Mouse (Mus musculus): Measurements from ENCODE around the gene Cfap97d1.

Cfap97d1 gene

DNA sequence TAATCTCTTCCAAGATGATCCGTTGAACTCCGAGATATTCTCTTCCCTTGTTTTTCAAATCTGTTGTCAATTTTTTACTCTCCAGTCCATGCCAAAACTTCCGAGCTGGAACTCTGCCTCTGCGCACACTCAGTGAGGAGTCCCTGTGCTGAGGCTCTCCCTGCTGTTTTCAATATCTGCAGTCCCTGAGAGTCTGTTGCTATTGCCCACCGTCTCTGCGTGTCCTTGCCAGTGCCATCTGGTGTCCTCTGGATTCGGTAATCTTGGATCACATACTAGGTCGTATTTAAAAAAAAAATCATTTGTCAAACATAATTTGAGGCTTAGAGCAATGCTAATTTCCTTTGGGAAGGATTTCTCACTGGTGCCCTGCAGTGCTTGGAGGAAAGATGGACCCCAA is 50.8 kb downstream of the Cfap97d1 start:
- TF ChIP-seq GATA4 (IDR thresholded peaks at IDR 0.05; ENCODE audit: insufficient replicate concordance, low read length): no peak

DNA sequence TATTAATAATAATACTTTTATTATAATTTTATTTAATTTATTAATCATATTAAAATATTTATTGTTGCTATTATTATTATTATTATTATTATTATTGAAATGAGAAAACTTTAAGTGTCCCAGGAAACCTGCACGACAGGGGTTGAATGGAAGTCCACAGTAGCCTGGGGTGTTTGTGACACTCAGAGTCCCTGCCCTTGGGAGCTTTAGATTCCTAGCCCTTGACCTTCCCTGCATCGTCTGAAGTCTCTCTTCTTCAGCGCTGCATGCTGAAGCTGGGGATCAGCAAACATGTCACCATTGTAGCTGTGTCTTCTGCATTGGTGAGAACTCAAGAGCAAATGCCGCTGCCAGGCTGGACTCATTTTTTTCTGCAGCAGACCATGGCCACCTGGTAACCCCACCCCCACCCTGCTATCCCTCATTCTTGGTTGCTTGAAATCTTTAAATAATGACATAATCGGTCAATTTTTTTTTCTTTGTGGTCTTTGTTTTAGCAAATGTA is 51.4 kb downstream of the Cfap97d1 start:
- TF ChIP-seq GATA4 (IDR thresholded peaks at IDR 0.05; ENCODE audit: insufficient replicate concordance, low read length): no peak

DNA sequence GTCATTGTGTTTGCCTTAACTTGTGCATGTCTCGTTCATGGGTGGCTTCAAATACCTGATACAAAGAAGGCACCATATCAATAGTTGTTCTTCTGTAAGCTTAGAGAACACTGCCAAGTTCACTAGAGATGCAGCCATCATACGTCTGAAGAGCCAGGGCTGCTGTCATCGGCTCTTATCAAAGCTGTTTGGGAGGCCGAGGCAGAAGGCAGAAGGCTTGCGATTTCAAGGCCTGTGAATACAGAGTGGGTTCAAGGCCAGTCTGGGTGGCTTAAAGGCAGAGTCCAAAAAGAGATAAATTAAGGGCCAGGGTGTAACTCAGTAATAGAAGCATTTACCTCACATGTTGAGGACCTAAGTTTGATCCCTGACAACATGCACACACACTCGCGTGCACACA is 52.3 kb downstream of the Cfap97d1 start:
- TF ChIP-seq GATA4 (IDR thresholded peaks at IDR 0.05; ENCODE audit: insufficient replicate concordance, low read length): no peak

DNA sequence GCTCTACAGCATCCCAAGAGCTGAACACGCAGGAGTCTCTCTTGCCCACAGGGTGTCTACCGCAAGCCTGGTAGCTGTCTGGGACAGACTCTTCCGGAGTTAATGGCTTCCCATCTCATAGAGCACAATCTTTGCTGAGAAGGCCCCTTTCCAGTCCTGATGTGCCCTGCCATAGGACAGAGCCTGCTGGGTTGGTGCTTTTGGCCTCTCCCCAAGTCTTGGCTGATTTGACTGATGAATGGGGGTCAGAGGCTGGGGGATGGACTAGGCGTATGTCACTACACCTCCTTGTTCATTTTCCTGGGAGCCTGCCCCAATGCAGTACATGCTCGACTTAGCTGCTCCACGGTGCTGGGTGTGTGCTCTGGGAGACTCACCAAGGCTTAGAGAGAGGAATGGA is 53.7 kb downstream of the Cfap97d1 start:
- TF ChIP-seq GATA4 (IDR thresholded peaks at IDR 0.05; ENCODE audit: insufficient replicate concordance, low read length): no peak

DNA sequence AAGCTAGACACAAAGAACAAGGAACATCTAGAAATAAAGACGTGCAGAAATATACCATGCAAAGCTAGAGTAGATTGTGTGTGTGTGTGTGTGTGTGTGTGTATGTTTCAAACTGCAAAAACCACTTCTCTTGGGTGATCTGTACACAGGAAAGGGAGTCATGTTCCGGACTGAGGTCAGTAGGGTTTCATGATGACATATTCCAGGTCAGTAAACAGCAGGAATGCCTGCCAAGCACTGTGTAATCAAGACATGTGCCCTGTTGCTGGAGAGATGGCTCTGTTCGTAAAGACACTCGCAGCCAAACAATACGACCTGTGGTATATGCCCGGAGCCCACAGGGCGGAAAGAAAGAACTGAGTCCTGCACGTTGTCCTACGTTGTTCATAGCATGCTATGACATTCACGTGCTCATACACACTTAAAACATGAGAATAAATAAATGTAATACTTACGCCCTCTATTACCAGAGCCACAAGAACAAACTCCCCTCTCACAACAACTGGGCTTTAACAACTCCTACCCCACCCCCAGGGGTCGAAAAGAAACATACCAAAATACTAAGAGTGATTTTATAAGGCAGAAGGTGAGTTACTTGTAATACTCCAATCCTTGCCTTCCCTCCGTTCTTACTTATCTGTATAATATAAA is 55.5 kb downstream of the Cfap97d1 start:
- no peak for TF ChIP-seq GATA4 (IDR thresholded peaks at IDR 0.05; ENCODE audit: insufficient replicate concordance, low read length)

DNA sequence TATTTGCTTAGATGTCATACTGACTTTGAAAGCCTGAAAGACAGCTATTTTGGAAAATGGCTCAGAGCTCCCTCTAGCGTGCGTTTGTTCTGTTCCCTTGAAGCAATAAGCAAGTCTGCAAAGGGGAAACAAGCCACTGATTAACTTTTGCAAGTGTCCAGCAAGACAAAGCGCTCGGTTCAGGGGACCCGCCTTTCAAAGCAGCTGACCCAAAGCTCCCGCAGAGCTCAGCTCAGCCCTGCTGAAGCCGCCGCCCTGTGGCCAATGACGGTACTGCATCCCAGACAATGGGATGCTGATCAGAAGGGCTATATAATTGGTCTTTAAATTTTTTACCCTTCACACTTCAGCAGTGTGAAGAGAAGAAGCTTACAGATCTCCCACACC is 56.1 kb downstream of the Cfap97d1 start:
- peak; percentile 73; the same call in 1 of the 2 replicates for TF ChIP-seq GATA4 (IDR thresholded peaks at IDR 0.05; ENCODE audit: insufficient replicate concordance, low read length)

DNA sequence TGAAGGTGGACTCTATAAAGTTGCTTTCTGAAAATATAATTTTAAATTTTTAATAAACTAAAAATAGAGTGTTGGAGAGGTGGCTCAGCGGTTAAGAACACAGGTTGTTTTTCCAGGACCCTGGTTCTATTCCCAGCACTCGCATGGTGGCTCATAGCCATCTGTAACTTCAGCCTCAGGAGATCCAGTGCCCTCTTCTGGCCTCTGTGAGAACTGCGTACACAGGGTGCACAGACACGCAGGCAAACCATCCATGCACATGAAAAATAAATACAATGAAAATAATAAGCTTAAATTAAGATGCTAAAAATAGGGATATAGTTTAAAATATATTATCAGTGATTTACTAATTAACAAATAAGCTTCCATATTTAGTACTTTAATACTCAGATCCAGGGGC is 56.6 kb downstream of the Cfap97d1 start:
- TF ChIP-seq GATA4 (IDR thresholded peaks at IDR 0.05; ENCODE audit: insufficient replicate concordance, low read length): no peak

DNA sequence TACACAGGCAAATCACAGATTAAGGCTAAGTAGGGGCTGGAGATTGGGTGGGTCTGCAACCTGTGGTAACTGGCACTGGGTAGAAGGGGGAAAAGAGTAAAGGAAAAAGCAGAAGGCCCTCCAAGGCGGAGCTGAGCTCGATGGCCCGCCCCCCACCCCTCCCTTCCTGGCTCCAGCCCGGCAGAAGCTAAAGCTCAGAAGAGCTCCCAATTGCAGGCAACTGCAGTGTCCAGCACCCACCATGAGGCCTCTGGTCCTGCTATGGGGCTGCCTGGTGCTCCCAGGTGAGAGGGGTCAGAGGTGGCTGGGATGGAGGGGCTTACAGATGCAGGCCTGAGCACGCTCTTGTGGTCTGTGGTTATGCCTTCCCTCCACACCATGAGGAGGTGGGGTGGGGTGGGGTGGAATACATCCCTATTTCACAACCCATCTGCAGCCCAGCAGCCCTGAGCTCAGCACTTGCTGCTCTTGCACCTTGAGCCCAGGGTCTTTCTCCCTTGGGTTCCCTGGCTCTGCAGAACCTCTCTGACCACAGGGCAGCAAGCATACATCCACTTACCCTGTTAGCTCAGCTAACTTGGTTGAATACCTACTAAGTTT is 57.4 kb downstream of the Cfap97d1 start, which contains the start of gene Cd300lg:
Gene Cd300lg (plus strand): TSS at position 160 of the 600 bp plus-strand sequence.
- TF ChIP-seq GATA4 (IDR thresholded peaks at IDR 0.05; ENCODE audit: insufficient replicate concordance, low read length): no peak
